14 mouse cellular contexts compared by ENCODE assay signal in the genomic region with DNA sequence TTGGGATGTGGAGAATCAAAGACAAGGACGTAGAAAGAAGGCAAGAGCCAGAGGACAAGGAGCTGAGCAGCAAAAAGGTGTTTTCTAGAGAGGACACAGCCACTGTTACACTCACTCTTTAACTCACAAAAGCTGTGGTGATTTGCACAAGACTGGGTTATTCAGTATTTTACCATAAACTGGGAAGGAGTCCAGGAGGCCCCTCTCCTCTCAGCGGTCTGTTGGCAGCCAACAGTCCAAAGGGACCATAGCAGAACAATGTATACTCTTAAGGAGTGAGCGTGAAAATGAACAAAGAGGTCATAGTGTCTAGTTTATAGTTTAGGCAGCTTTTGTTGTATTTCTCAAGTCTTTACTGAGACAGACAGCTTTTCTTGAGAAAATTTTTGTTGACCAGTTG. TPM values are rescaled to one million over a fixed set of nuclear protein-coding genes. Genes with fewer than 3 reads are reported as not detected.
DNase-seq lines count a peak whose midpoint lies in the region; ATAC-seq and TF ChIP-seq lines count a peak whose summit lies in the region.
"Had no signal": no experiment of that assay in that cellular context is flagged by ENCODE, and none has a peak within 500 bp of the region (broad histone marks: within the 10 kb centered on the region; RNA-seq: fewer than 3 reads in every experiment).

No protein-coding gene starts in this region.

- peaks cover 13% of the 10 kb centered on the region for H3K36me3 ChIP-seq in heart, embryonic 13.5 days
- no peaks in the 10 kb centered on the region for H3K36me3 ChIP-seq in lung, postnatal 0 days (ENCODE audit: insufficient read depth, low read length)
- H3K36me3 ChIP-seq in limb, embryonic 14.5 days (ENCODE audit: control insufficient read depth, insufficient read depth, low read length) = no peaks in the 10 kb centered on the region

- H3K4me1 ChIP-seq in heart, embryonic 13.5 days = peaks cover 10% of the 10 kb centered on the region; the same call in 1 of the 2 replicates
- H3K4me1 ChIP-seq in lung, postnatal 0 days (ENCODE audit: insufficient read depth, low read depth, low read length) = no peaks in the 10 kb centered on the region
- H3K4me1 ChIP-seq in limb, embryonic 14.5 days (ENCODE audit: control insufficient read depth, insufficient read depth, low read length) = peaks cover 8% of the 10 kb centered on the region

- peak overlapping the region; percentile 29; the same call in 1 of the 2 replicates for H3K27ac ChIP-seq in heart, embryonic 13.5 days (replicated peaks)
- H3K27ac ChIP-seq in lung, postnatal 0 days (ENCODE audit: low read length) = 0 out of 2 replicates have a peak overlapping the region, but pooled peaks have one; percentile 15
- peak overlapping the region; percentile 56 for H3K27ac ChIP-seq in limb, embryonic 14.5 days (replicated peaks; ENCODE audit: low read depth, low read length)
- H3K27ac ChIP-seq: liver, embryonic 13.5 days had no signal

- no peaks in the 10 kb centered on the region for H3K9me3 ChIP-seq in heart, embryonic 13.5 days
- no peaks in the 10 kb centered on the region for H3K9me3 ChIP-seq in lung, postnatal 0 days (ENCODE audit: low read length)
- H3K9me3 ChIP-seq in limb, embryonic 14.5 days (ENCODE audit: control insufficient read depth, low read length) = no peaks in the 10 kb centered on the region
- H3K9me3 ChIP-seq: liver, embryonic 13.5 days had no signal

- peak overlapping the region; percentile 38; the same call in 1 of the 2 replicates for H3K4me2 ChIP-seq in heart, embryonic 13.5 days
- 0 out of 2 replicates have a peak overlapping the region, but pooled peaks have one; percentile 25 for H3K4me2 ChIP-seq in lung, postnatal 0 days (replicated peaks; ENCODE audit: low read depth, low read length)
- H3K4me2 ChIP-seq in limb, embryonic 14.5 days (replicated peaks; ENCODE audit: low read depth, low read length, severe bottlenecking) = no peak overlapping the region
- H3K4me2 ChIP-seq: liver, embryonic 13.5 days had no signal

- no peak for ATAC-seq in heart, embryonic 13.5 days (ENCODE audit: extremely low read depth, insufficient number of reproducible peaks, low FRiP score, low TSS enrichment)
- ATAC-seq in lung, postnatal 0 days = no peak
- ATAC-seq in limb, embryonic 14.5 days (ENCODE audit: low FRiP score, low read depth) = peak; percentile 15; the same call in 1 of the 2 replicates

- no peak for DNase-seq in heart, postnatal 10 days
- no peak for DNase-seq in lung, postnatal 0 days (ENCODE audit: low spot score)
- DNase-seq in lung, postnatal 10 days = no peak
- peak; percentile 21 for DNase-seq in adipocyte (ENCODE audit: low spot score)
- peak; percentile 64 for DNase-seq in limb, embryonic 14.5 days (ENCODE audit: low spot score)
- DNase-seq in cerebellum, adult 18-20 months = no peak
- no peak for DNase-seq in layer of hippocampus, adult 11-12 months (ENCODE audit: low spot score)
- DNase-seq: kidney, adult 2 months; kidney, postnatal 4 days; liver, embryonic 13.5 days; lung, postnatal 36 days; right cerebral cortex, postnatal 4 days had no signal

- no peak for TF ChIP-seq CTCF in lung, postnatal 0 days (IDR thresholded peaks at IDR 0.05)

- TF ChIP-seq EP300 in lung, postnatal 0 days (IDR thresholded peaks at IDR 0.05) = no peak

- no peak overlapping the region for H3K4me3 ChIP-seq in heart, embryonic 13.5 days
- 0 out of 2 replicates have a peak overlapping the region, but pooled peaks have one; percentile 8 for H3K4me3 ChIP-seq in lung, postnatal 0 days (ENCODE audit: low read depth, low read length)
- H3K4me3 ChIP-seq in limb, embryonic 14.5 days (replicated peaks; ENCODE audit: low read length) = no peak overlapping the region
- H3K4me3 ChIP-seq: liver, embryonic 13.5 days; myocyte had no signal

- H3K9ac ChIP-seq in heart, embryonic 13.5 days = no peak overlapping the region
- H3K9ac ChIP-seq in lung, postnatal 0 days (replicated peaks; ENCODE audit: low read depth) = no peak overlapping the region
- H3K9ac ChIP-seq in limb, embryonic 14.5 days (ENCODE audit: low read depth, low read length, severe bottlenecking) = no peak overlapping the region
- H3K9ac ChIP-seq: liver, embryonic 13.5 days had no signal

- TF ChIP-seq POLR2A in limb, embryonic 14.5 days (IDR thresholded peaks at IDR 0.05; ENCODE audit: borderline replicate concordance, extremely low read depth, insufficient read depth, insufficient read length) = no peak

- WGBS in heart, embryonic 13.5 days = 81% methylated on average over 3 of the region's 3 CpGs
- WGBS in lung, postnatal 0 days = 73% methylated on average over 3 of the region's 3 CpGs
- WGBS in limb, embryonic 14.5 days = 68% methylated on average over 3 of the region's 3 CpGs

- intact Hi-C loops in heart, postnatal 10 days (cut with DNase I) = no loop called here

- no peaks in the 10 kb centered on the region for H3K27me3 ChIP-seq in heart, embryonic 13.5 days (replicated peaks)
- no peaks in the 10 kb centered on the region for H3K27me3 ChIP-seq in lung, postnatal 0 days (replicated peaks; ENCODE audit: insufficient read depth, low read length)
- no peaks in the 10 kb centered on the region for H3K27me3 ChIP-seq in limb, embryonic 14.5 days (ENCODE audit: control insufficient read depth, insufficient read depth, low read length)
- H3K27me3 ChIP-seq: liver, embryonic 13.5 days had no signal

RNA-seq across cellular contexts. Expression of gene Ankib1, which starts 31.2 kb away (rescaled TPM):
- 6.0 and 6.1 TPM in 2 replicates for polyA plus RNA-seq in heart, embryonic 13.5 days (2015; fragmentation: Nextera tagmentation; extraction: Ambion mirVana)
- 10 to 100 TPM; 28.7 to 29.8 TPM for total RNA-seq in heart, postnatal 10 days (2021)
- polyA plus RNA-seq in lung, postnatal 0 days (2015; fragmentation: Nextera tagmentation; extraction: Ambion mirVana) = 6.8 and 7.5 TPM in 2 replicates
- polyA plus RNA-seq in limb, embryonic 14.5 days (2012; rRNA removed) = 11.6 TPM in 2 replicates
- 14.4 TPM in 2 replicates for polyA plus RNA-seq in limb, embryonic 14.5 days (2014; fragmentation: Nextera tagmentation; extraction: Ambion mirVana)

RNA-seq across cellular contexts. Expression of gene Krit1, which starts 31.5 kb away (rescaled TPM):
- 33.2 and 35.9 TPM in 2 replicates for polyA plus RNA-seq in heart, embryonic 13.5 days (2015; fragmentation: Nextera tagmentation; extraction: Ambion mirVana)
- total RNA-seq in heart, postnatal 10 days (2021) = 10 to 100 TPM; 31.7 to 35.7 TPM
- 30.8 and 33.7 TPM in 2 replicates for polyA plus RNA-seq in lung, postnatal 0 days (2015; fragmentation: Nextera tagmentation; extraction: Ambion mirVana)
- polyA plus RNA-seq in limb, embryonic 14.5 days (2012; rRNA removed) = 32.3 and 37.6 TPM in 2 replicates
- 37.6 and 44.5 TPM in 2 replicates for polyA plus RNA-seq in limb, embryonic 14.5 days (2014; fragmentation: Nextera tagmentation; extraction: Ambion mirVana)

Comparison
In these comparisons a context has a peak if more than half of its experiments do, and no peak if none do; other contexts are left out.
1. DNase-seq: peak in adipocyte (single experiment) and limb, embryonic 14.5 days (single experiment); none in heart, postnatal 10 days (0 of 2), lung, postnatal 0 days (single experiment), lung, postnatal 10 days (single experiment), cerebellum, adult 18-20 months (0 of 2) and layer of hippocampus, adult 11-12 months (single experiment).
2. Peak in every context shown above with its lines, with median percentiles within 50 percentile points of each other: H3K27ac ChIP-seq.